Mouse (Mus musculus): ENCODE results near the gene Ten1. TPM values are rescaled to one million over a fixed set of nuclear protein-coding genes. Genes with fewer than 3 reads are reported as not detected.
A peak's percentile ranks its signal among the peaks of the same experiment; 100 is the strongest.

Gene Ten1
- 75.6 and 79.4 TPM in 2 replicates for polyA plus RNA-seq (2015; fragmentation: Nextera tagmentation; extraction: Ambion mirVana)

GRCm38 (mm10) chr11:116198639-116199531, at the start of gene Ten1, which contains the start of gene Acox1:
Gene Ten1 (plus strand): TSS chr11:116198855.
Gene Acox1 (minus strand): TSS chr11:116199045.
- Histone ChIP-seq H3K27me3 (no peaks in the 10 kb centered on the region), H3K36me3 (peaks cover 21% of the 10 kb centered on the region; the same call in 1 of the 2 replicates), H3K4me2 (peak within 1 kb of the TSS; percentile 85), H3K27ac (peak within 1 kb of the TSS; percentile 99), H3K4me1 (peaks cover 24% of the 10 kb centered on the region), H3K9ac (peak within 1 kb of the TSS; percentile 69), H3K4me3 (replicated peaks) (peak within 1 kb of the TSS; percentile 90), H3K9me3 (replicated peaks) (no peaks in the 10 kb centered on the region)
- under 1% methylated on average over 62 of the region's 62 CpGs for WGBS
- ATAC-seq (replicated peaks; ENCODE audit: low FRiP score): peak; percentile 98

DNA sequence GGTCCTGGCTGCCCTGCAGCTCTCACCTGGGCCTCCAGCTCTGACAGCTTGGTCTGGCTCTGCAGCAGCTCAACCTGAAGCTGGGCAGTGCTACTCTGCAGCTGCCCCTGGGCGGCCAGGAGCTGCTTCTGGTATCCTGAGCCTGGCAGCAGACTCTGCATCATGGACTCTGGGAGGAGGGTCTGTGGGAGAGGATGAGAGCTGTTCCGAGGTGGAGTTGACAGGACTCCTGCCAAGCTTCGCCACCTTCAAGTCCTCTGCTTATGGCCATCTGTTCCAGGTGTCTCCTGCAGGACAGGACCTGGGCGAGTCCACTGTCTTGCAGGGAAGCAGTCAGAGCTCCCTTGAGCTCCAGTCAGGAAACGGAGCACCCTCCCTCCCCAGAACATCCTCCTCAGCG, 49.3 kb upstream of the Ten1 start:
- H3K4me1 ChIP-seq: no peaks in the 10 kb centered on the region
- no peak overlapping the region for H3K4me2 ChIP-seq
- H3K27me3 ChIP-seq: no peaks in the 10 kb centered on the region
- ATAC-seq (replicated peaks; ENCODE audit: low FRiP score): no peak
- no peak overlapping the region for H3K9ac ChIP-seq
- H3K27ac ChIP-seq: no peak overlapping the region
- H3K4me3 ChIP-seq (replicated peaks): no peak overlapping the region
- WGBS: 81% methylated on average over 6 of the region's 6 CpGs
- no peaks in the 10 kb centered on the region for H3K9me3 ChIP-seq (replicated peaks)
- peaks cover 99% of the 10 kb centered on the region for H3K36me3 ChIP-seq

DNA sequence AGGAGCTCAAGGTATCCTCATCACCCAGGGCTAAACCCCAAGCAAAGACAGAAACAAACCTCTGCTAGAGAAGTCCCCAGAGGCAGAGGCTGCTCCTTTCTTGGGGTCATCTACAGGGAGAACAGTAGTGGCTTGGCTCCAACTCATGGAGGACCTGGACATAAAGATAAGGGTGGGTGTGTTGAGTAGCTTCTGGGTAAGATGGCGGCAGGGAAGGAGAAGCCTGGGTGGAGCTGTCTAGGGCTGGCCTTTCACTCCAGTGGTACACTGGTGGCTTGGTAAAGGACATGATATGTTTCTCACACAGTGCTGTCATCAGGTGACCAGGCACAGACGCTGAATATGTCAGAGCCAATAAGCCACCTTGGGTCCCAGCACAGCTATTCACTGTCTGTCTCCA, 47.7 kb upstream of the Ten1 start:
- H3K27me3 ChIP-seq: no peaks in the 10 kb centered on the region

GRCm38 (mm10) chr11:116161312-116161711, 37.3 kb upstream of the Ten1 start:
- Histone ChIP-seq H3K27ac (no peak overlapping the region), H3K9ac (no peak overlapping the region), H3K4me1 (peaks cover 30% of the 10 kb centered on the region), H3K4me3 (replicated peaks) (no peak overlapping the region), H3K27me3 (no peaks in the 10 kb centered on the region), H3K36me3 (peaks cover 73% of the 10 kb centered on the region), H3K9me3 (replicated peaks) (no peaks in the 10 kb centered on the region), H3K4me2 (no peak overlapping the region)
- 75% methylated on average over 12 of the region's 12 CpGs for WGBS
- ATAC-seq (replicated peaks; ENCODE audit: low FRiP score): no peak

More for the DNA sequence above, 47.7 kb upstream of the Ten1 start:
- H3K4me3 ChIP-seq (replicated peaks): no peak overlapping the region
- WGBS: 96% methylated on average over 2 of the region's 2 CpGs
- no peaks in the 10 kb centered on the region for H3K9me3 ChIP-seq (replicated peaks)
- peaks cover 99% of the 10 kb centered on the region for H3K36me3 ChIP-seq
- no peak overlapping the region for H3K4me2 ChIP-seq
- no peak overlapping the region for H3K27ac ChIP-seq
- no peak overlapping the region for H3K9ac ChIP-seq
- H3K4me1 ChIP-seq: no peaks in the 10 kb centered on the region
- ATAC-seq (replicated peaks; ENCODE audit: low FRiP score): no peak

DNA sequence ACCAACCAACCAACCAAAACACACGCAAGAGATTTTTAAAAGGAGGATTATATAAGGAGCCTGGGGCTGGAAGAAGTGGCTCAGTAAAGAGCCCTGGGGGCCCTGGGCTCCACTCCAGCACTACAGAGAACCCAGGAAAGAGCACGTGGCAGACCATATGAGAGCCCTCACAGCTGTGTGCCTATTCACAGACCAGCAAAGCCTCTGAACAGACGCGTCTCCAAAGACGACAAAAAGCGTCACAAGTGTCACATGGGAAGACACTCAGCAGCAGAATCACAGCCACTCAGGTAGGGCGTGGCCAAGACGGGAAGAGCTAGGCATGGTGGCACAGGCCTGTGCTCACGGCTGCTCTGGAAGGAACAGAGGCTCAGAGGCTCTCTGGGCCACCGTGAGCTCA, 36.5 kb upstream of the Ten1 start:
- WGBS: 84% methylated on average over 10 of the region's 10 CpGs
- Histone ChIP-seq H3K9ac (no peak overlapping the region), H3K9me3 (replicated peaks) (no peaks in the 10 kb centered on the region), H3K4me2 (no peak overlapping the region), H3K27me3 (no peaks in the 10 kb centered on the region), H3K4me3 (replicated peaks) (no peak overlapping the region), H3K27ac (no peak overlapping the region), H3K4me1 (peaks cover 39% of the 10 kb centered on the region), H3K36me3 (peaks cover 65% of the 10 kb centered on the region)
- no peak for ATAC-seq (replicated peaks; ENCODE audit: low FRiP score)

DNA sequence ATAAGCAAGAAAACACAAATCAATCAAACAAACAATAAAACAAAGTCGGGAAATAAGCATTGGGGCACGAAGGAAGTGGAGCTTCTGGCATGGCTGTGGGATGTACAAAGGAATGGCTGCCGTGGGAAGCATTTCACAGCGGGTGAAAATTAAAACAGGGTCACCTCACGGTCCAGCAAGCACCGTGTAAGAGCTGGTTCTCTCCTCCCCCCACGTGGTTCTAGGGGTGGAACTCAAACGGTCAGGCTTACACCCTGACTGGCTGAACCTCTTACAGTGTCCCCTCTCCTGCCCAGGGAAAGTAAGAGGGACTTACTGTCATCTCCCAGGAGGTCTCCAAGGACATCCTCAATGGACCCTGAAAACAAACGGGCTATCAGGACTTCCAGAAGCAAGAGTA, 35.7 kb upstream of the Ten1 start:
- no peak overlapping the region for H3K4me3 ChIP-seq (replicated peaks)
- H3K27me3 ChIP-seq: no peaks in the 10 kb centered on the region
- 19% methylated on average over 9 of the region's 9 CpGs for WGBS
- no peaks in the 10 kb centered on the region for H3K9me3 ChIP-seq (replicated peaks)
- H3K4me1 ChIP-seq: peaks cover 41% of the 10 kb centered on the region
- no peak overlapping the region for H3K9ac ChIP-seq
- peak; percentile 78 for ATAC-seq (replicated peaks; ENCODE audit: low FRiP score)
- H3K27ac ChIP-seq: peak overlapping the region; percentile 74
- H3K4me2 ChIP-seq: 0 out of 2 replicates have a peak overlapping the region, but pooled peaks have one; percentile 25
- H3K36me3 ChIP-seq: peaks cover 57% of the 10 kb centered on the region

- ATAC-seq (replicated peaks; ENCODE audit: low FRiP score): no peak
- Histone ChIP-seq H3K36me3 (peaks cover 33% of the 10 kb centered on the region), H3K4me3 (replicated peaks) (peak overlapping the region; percentile 71), H3K4me2 (peak overlapping the region; percentile 84), H3K4me1 (peaks cover 44% of the 10 kb centered on the region), H3K27me3 (no peaks in the 10 kb centered on the region), H3K9me3 (replicated peaks) (no peaks in the 10 kb centered on the region), H3K9ac (peak overlapping the region; percentile 78), H3K27ac (peak overlapping the region; percentile 95)
- WGBS: 9% methylated on average over 6 of the region's 6 CpGs
These were observed 31.4 kb upstream of the Ten1 start for GRCm38 (mm10) chr11:116167232-116167631.

- peak within 1 kb of the TSS; percentile 78 for H3K9ac ChIP-seq
- H3K4me2 ChIP-seq: peak within 1 kb of the TSS; percentile 84
- no peaks in the 10 kb centered on the region for H3K9me3 ChIP-seq (replicated peaks)
- H3K27ac ChIP-seq: peak within 1 kb of the TSS; percentile 95
- under 1% methylated on average over 40 of the region's 40 CpGs for WGBS
- no peaks in the 10 kb centered on the region for H3K27me3 ChIP-seq
- H3K36me3 ChIP-seq: peaks cover 40% of the 10 kb centered on the region
- ATAC-seq (replicated peaks; ENCODE audit: low FRiP score): peak; percentile 94
- peak within 1 kb of the TSS; percentile 71 for H3K4me3 ChIP-seq (replicated peaks)
- peaks cover 40% of the 10 kb centered on the region for H3K4me1 ChIP-seq
These were observed 30.7 kb upstream of the Ten1 start, which contains the start of gene Fbf1 for GRCm38 (mm10) chr11:116167884-116168439. Gene Fbf1 (minus strand): TSS chr11:116168166.

DNA sequence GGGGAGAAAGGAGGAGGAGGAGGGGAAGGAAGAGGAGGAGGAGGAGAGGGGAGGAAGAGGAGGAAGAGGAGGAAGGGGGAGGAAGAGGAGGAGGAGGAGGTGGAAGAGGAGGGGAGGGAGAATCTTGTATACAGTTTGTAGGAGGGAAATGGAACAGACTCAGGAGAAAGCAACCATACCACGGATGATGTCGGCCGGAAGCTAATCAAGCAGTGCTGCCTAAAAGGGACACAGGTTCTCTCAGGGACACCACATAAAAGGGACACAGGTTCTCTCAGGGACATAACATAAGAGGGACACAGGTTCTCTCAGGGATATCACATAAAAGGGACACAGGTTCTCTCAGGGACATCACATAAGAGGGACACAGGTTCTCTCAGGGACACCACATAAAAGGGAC, 29.4 kb upstream of the Ten1 start:
- Histone ChIP-seq H3K9ac (no peak overlapping the region), H3K4me1 (peaks cover 28% of the 10 kb centered on the region), H3K4me3 (replicated peaks) (no peak overlapping the region), H3K4me2 (no peak overlapping the region), H3K36me3 (peaks cover 48% of the 10 kb centered on the region), H3K27ac (no peak overlapping the region), H3K27me3 (no peaks in the 10 kb centered on the region), H3K9me3 (replicated peaks) (no peaks in the 10 kb centered on the region)
- no peak for ATAC-seq (replicated peaks; ENCODE audit: low FRiP score)
- WGBS: 84% methylated on average over 3 of the region's 3 CpGs

- Histone ChIP-seq H3K27ac (0 out of 2 replicates have a peak overlapping the region, but pooled peaks have one; percentile 49), H3K27me3 (no peaks in the 10 kb centered on the region)
- ATAC-seq (replicated peaks; ENCODE audit: low FRiP score): no peak
These were observed 28.5 kb upstream of the Ten1 start for GRCm38 (mm10) chr11:116170003-116170800.

GRCm38 (mm10) chr11:116171959-116172358, 26.7 kb upstream of the Ten1 start:
- Histone ChIP-seq H3K4me2 (no peak overlapping the region), H3K36me3 (peaks cover 50% of the 10 kb centered on the region), H3K4me1 (peaks cover 28% of the 10 kb centered on the region), H3K27ac (no peak overlapping the region), H3K9ac (no peak overlapping the region), H3K4me3 (replicated peaks) (no peak overlapping the region), H3K27me3 (no peaks in the 10 kb centered on the region), H3K9me3 (replicated peaks) (no peaks in the 10 kb centered on the region)
- 71% methylated on average over 2 of the region's 2 CpGs for WGBS
- no peak for ATAC-seq (replicated peaks; ENCODE audit: low FRiP score)

More at GRCm38 (mm10) chr11:116170003-116170800, 28.5 kb upstream of the Ten1 start:
- Histone ChIP-seq H3K9me3 (replicated peaks) (no peaks in the 10 kb centered on the region), H3K4me1 (peaks cover 35% of the 10 kb centered on the region), H3K4me2 (no peak overlapping the region), H3K36me3 (peaks cover 46% of the 10 kb centered on the region), H3K9ac (no peak overlapping the region), H3K4me3 (replicated peaks) (no peak overlapping the region)
- 80% methylated on average over 5 of the region's 5 CpGs for WGBS
